Mouse (Mus musculus) heart, embryonic 11.5 days (tissue): ENCODE measurements at regions not wholly inside any gene's neighbourhood (a gene's known extent, or its start where the extent isn't known, plus 50 kb on each side); places are given as distances from the start of the nearest gene placed in this dataset.

Source experiments
- ATAC-seq: fragments of 200-750 bp; cut with Nextera tagmentation; replicated peaks from 2 replicates; pipeline ENCODE4 v1.8.0; 2017; ENCODE audit warnings: moderate library complexity; ENCODE audit not compliant: insufficient number of reproducible peaks, low FRiP score, low TSS enrichment
- H3K27ac ChIP-seq: fragments of 300-500 bp; sonication (generic); 2 replicates; pipeline ENCODE4 v1.5.1; 2014; ENCODE audit warnings: mild to moderate bottlenecking, low read depth, low read length
- H3K27me3 ChIP-seq: fragments of 300-500 bp; sonication (generic); 2 replicates; pipeline ENCODE4 v1.6.1; 2014; ENCODE audit warnings: mild to moderate bottlenecking, low read length, mixed read lengths; ENCODE audit not compliant: control insufficient read depth, insufficient read depth
- H3K36me3 ChIP-seq: fragments of 300-500 bp; sonication (generic); 2 replicates; pipeline ENCODE4 v1.6.1; 2014; ENCODE audit warnings: mild to moderate bottlenecking, low read length, moderate library complexity, mixed read lengths; ENCODE audit not compliant: control insufficient read depth, insufficient read depth
- H3K4me1 ChIP-seq: fragments of 300-500 bp; sonication (generic); 2 replicates; pipeline ENCODE4 v1.6.1; 2014; ENCODE audit warnings: low read length; ENCODE audit not compliant: control insufficient read depth, insufficient read depth
- H3K4me2 ChIP-seq: fragments of 300-500 bp; sonication (generic); 2 replicates; pipeline ENCODE4 v1.6.1; 2014; ENCODE audit warnings: mild to moderate bottlenecking, moderate library complexity
- H3K4me3 ChIP-seq: fragments of 300-500 bp; sonication (generic); 2 replicates; pipeline ENCODE4 v1.5.1; 2014; ENCODE audit warnings: low read depth, low read length
- H3K9ac ChIP-seq: fragments of 300-500 bp; sonication (generic); 2 replicates; pipeline ENCODE4 v1.6.1; 2014; ENCODE audit warnings: mild to moderate bottlenecking, low read depth, low read length, moderate library complexity
- H3K9me3 ChIP-seq: fragments of 300-500 bp; sonication (generic); replicated peaks from 2 replicates; pipeline ENCODE4 v1.6.1; 2016; ENCODE audit warnings: low read length; ENCODE audit not compliant: control insufficient read depth
- WGBS: fragments of 180-500 bp; shearing (Covaris S2); extraction: QIAGEN DNeasy Blood & Tissue Kit; methylation state at CpG from one replicate; pipeline ENCODE4 v1.1.7; 2014; ENCODE audit not compliant: insufficient replicate concordance; 5-methylcytosine and 5-hydroxymethylcytosine counted together

DNA sequence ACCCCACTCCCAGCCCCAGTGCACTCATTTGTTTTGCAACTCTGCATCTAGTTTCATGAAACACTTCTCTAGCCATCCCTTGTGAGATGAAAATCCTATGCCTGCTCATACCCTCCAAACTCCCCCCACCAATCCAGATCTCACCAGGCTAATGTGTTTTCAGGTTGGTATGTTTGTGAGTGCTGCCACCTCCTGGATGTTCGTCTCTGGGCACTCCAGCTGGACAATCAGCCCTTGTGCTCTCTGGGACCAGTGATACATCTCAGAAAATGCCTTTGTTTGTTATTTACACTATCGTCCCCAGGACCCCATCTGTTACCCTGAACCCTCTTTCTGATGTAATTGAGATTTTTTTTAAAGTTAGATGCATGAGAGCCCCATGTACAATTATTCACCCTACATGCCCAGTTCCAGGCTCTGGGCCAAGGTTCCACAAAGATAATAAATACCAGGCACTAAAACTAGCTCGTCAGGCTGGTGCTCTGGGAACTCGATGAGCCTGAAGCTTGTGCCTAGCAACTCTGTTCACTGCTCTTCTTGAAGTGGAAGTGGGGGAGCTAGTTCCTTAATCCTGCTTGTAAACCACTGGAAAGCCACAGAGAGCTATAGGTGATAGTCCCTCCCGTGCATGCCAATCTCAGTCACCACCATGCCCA is 304.2 kb downstream of the Gm9195 start:
- Histone ChIP-seq H3K9me3 (no peaks in the 10 kb centered on the region), H3K4me3 (no peak overlapping the region), H3K27ac (no peak overlapping the region), H3K27me3 (no peaks in the 10 kb centered on the region), H3K4me1 (no peaks in the 10 kb centered on the region), H3K4me2 (no peak overlapping the region), H3K9ac (no peak overlapping the region), H3K36me3 (no peaks in the 10 kb centered on the region)
- WGBS = 44% methylated on average over 5 of the region's 5 CpGs
- ATAC-seq = no peak

DNA sequence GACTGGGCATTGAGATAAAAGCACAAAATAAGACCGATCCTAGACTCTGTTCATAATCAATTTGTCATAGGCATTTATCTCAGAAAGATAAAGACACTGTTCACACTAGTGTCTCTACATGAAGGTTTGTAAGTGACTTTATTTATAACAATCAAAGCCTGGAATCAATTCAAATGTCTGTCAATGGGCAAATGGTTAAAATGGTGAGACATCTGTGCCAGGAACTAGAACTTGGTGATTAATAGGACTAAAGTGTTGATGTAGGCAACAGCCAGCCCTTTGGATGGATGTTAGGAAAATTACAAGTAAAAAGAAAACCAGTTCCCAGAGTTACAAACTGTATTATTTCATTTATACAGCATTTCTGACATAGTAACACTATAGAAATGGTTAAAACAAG is 315.9 kb downstream of the Gm9195 start:
- 65% methylated on average over 1 of the region's 1 CpGs for WGBS
- H3K36me3 ChIP-seq = no peaks in the 10 kb centered on the region
- no peak overlapping the region for H3K27ac ChIP-seq
- no peaks in the 10 kb centered on the region for H3K4me1 ChIP-seq
- no peak overlapping the region for H3K9ac ChIP-seq
- H3K27me3 ChIP-seq = no peaks in the 10 kb centered on the region
- no peak for ATAC-seq
- no peak overlapping the region for H3K4me3 ChIP-seq
- H3K9me3 ChIP-seq = no peaks in the 10 kb centered on the region
- no peak overlapping the region for H3K4me2 ChIP-seq

DNA sequence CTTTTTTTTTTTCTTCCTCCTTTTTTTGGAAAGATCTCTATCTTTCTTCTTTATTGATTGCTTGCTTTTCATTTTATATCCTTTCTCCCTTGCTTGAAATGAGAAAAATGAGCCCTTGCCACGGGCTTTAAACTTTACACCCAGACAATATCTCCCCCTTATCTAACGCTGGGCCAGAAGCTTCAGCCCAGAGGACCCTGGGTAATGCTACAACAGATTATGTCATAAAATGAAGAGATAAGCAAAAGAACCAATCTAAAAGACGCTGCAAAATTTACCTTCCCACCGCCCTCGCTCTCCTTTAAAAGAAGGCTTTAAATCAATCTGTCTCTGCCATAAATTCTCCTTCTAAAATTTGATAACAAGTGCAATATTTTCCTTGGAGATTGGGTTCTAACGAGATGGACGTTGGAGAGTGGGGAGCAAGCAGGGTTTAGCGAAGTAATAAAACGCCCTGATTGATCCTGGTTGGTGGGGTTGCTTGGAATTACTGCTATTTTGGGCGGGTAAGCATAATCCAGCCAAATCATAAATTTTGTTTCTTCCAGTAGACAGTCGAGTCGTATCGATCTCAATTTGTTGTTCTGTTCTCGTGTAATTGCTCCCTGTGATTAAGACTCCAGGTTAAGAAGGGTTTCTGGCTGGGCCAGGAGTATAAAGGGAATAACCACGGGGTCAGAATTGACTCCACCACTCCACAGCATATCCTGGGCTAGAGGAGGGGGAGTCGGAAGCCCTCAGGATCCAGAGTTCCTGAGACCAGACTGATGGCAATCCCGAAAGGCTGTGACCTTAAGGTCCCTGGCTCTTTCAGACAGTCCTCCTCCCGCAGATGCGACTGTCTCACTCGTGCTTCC is 318.9 kb downstream of the Gm9195 start:
- no peaks in the 10 kb centered on the region for H3K36me3 ChIP-seq
- H3K9ac ChIP-seq = no peak overlapping the region
- H3K4me2 ChIP-seq = no peak overlapping the region
- H3K4me1 ChIP-seq = no peaks in the 10 kb centered on the region
- no peaks in the 10 kb centered on the region for H3K27me3 ChIP-seq
- no peaks in the 10 kb centered on the region for H3K9me3 ChIP-seq
- ATAC-seq = no peak
- no peak overlapping the region for H3K27ac ChIP-seq
- H3K4me3 ChIP-seq = no peak overlapping the region
- 68% methylated on average over 20 of the region's 20 CpGs for WGBS

DNA sequence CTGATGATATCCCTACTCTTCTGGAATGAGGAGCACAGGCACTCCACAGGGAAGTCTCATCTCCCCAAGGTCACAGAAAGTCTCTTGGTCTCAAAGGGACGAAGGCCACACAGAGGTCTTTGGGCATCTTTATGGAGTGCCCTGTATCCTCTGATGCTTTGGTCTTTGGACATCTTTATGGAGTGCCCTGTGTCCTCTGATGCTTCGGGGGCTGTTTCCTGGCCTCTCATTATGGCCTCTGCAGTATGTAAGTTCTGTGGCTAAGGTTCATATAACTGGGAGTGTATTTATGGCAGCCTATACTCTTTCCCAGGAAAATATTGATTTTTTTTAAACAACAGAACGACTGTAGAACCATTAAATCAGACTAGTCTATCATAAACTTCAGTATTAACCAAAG is 319.9 kb downstream of the Gm9195 start:
- no peak overlapping the region for H3K4me2 ChIP-seq
- no peak for ATAC-seq
- WGBS = 62% methylated on average over 3 of the region's 3 CpGs
- H3K9me3 ChIP-seq = no peaks in the 10 kb centered on the region
- no peak overlapping the region for H3K9ac ChIP-seq
- no peaks in the 10 kb centered on the region for H3K4me1 ChIP-seq
- H3K36me3 ChIP-seq = no peaks in the 10 kb centered on the region
- no peaks in the 10 kb centered on the region for H3K27me3 ChIP-seq
- H3K27ac ChIP-seq = no peak overlapping the region
- H3K4me3 ChIP-seq = no peak overlapping the region

DNA sequence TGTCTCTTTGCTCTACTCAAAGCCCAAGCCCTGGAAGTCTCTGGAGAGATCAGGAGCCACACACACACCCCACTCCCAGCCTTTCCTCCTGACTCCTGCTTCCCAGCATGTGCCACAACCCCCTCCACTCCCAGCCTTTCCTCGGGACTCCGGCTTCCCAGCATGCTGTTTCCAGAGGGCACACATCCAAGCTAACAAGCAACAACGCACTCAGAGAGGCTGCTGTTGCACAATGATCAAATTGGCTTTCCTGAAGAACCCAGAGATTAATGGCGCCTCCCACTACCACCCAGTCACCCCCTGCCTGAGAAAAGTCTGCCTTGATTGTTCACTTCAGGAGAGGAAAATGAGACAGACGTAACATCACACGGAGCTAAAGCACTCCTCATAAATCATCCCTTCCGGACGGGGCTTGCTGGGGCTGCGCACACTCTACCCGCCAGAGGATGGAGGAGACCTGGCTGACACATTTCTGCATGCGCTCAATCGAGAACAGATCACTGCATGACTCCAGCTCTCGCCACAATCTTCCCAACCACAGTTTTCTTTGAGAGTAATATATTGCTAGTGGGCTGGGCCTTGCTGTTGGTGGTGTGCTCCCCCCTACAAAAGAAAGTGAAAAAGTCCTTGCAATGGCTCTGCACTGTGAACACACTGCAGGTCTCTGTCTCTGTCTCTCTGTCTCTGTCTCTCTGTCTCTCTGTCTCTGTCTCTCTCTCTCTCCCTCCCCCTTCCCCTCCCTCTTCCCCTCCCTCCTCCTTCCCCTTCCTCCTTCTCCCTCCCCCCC is 332.9 kb downstream of the Gm9195 start:
- Histone ChIP-seq H3K27ac (no peak overlapping the region), H3K9ac (no peak overlapping the region), H3K4me1 (no peaks in the 10 kb centered on the region), H3K9me3 (no peaks in the 10 kb centered on the region), H3K36me3 (no peaks in the 10 kb centered on the region), H3K4me2 (peak overlapping the region; percentile 34), H3K27me3 (no peaks in the 10 kb centered on the region), H3K4me3 (no peak overlapping the region)
- ATAC-seq = peak; percentile 42; the same call in 1 of the 2 replicates
- 36% methylated on average over 13 of the region's 13 CpGs for WGBS

DNA sequence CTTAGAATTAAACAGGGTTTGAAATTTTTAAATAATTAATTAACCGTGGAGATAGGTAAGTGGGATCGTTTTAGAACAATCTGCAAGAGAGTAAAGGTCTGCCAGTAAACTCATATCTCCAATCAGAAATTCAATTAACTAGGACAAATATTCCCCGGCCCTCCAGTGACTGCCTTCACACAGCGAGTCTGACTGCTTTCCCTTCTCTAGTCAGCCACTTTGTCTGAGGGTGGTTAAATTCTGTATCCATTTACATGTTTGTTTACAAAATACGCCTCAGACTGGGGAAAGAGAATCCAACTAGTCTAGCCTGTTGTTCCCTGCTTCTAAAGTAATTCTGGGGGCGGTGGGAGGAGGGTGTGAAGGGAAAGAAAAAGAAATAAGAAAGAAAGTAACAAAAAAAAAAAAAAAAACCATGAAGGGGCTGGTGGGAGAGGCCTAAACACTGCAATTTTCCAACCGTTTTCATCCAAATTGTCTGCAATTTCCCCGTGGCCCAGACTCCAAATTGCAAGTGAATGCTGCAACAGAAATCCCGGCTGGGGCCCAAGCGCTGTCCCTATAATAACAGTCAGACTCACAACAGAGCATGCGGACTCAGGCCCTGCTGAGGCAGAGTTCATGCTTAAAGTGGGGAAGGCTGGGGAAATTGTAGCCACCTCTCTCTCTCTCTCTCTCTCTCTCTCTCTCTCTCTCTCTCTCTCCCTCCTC is 336.3 kb downstream of the Gm9195 start:
- Histone ChIP-seq H3K4me3 (no peak overlapping the region), H3K9ac (no peak overlapping the region), H3K4me1 (no peaks in the 10 kb centered on the region), H3K27me3 (no peaks in the 10 kb centered on the region), H3K36me3 (no peaks in the 10 kb centered on the region), H3K4me2 (no peak overlapping the region), H3K27ac (no peak overlapping the region), H3K9me3 (no peaks in the 10 kb centered on the region)
- 42% methylated on average over 11 of the region's 11 CpGs for WGBS
- no peak for ATAC-seq

DNA sequence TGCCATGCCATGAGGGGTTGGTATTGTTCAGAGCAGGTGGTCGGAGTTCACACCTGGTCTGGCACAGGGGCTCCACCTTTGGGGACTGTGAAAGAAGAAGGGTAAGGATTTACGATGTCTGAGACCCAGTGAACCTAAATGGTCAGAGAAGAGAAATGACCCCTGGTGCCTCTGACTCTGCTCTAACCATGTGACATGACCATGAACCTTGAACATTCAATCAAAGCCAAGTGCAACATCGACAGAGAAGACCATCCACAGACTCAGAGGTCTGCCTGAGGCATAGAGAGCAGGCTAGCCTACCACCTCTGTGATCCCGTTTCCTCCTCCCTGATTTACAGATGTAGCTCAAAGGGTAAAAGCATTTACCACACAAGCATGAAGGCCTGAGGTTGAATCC is 340.0 kb downstream of the Gm9195 start:
- no peak for ATAC-seq
- Histone ChIP-seq H3K36me3 (no peaks in the 10 kb centered on the region), H3K4me3 (no peak overlapping the region), H3K27me3 (no peaks in the 10 kb centered on the region), H3K27ac (no peak overlapping the region), H3K4me2 (no peak overlapping the region), H3K4me1 (no peaks in the 10 kb centered on the region), H3K9me3 (no peaks in the 10 kb centered on the region), H3K9ac (no peak overlapping the region)
- 76% methylated on average over 4 of the region's 4 CpGs for WGBS

DNA sequence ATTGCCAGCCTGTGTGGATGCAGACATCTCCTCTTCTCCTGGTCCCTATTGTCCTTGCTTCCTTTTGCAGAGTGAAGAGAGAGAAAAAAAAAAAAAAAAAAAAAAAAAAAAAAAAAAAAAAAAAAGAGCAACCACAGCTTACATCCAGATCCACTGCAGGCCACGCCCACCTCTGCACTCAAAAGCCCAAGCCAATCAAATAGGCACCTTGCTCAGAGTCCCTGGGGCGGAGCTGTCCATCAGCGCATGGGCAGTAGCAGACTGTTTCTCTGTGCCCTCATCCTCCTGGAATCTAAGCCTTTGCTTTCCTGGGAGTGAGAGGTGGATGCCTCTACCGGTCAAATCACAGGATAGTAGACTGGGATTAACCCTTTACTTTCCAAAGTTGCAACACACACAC is 342.2 kb downstream of the Gm9195 start:
- Histone ChIP-seq H3K36me3 (no peaks in the 10 kb centered on the region), H3K27ac (no peak overlapping the region), H3K4me2 (no peak overlapping the region), H3K4me3 (no peak overlapping the region), H3K9me3 (no peaks in the 10 kb centered on the region), H3K4me1 (no peaks in the 10 kb centered on the region), H3K27me3 (no peaks in the 10 kb centered on the region), H3K9ac (no peak overlapping the region)
- 20% methylated on average over 4 of the region's 4 CpGs for WGBS
- 0 out of 2 replicates have a peak, but pooled peaks have one; percentile 46 for ATAC-seq
